Mouse (Mus musculus) layer of hippocampus, postnatal 36 days (tissue): ENCODE data around the gene Arhgap33. TPM values are rescaled to one million over a fixed set of nuclear protein-coding genes. Genes with fewer than 3 reads are reported as not detected.
"Not testable (repeated sequence)": the region's sequence is repeated elsewhere in the genome, so short reads cannot be mapped to it uniquely, and the experiment has no call there.

Experiments used
- DNase-seq, 2 experiments: peaks; one replicate each; pipeline ENCODE4 v3.0.0; 2022
- total RNA-seq, 2 experiments: library from RNA; stranded (reverse); gene quantifications; 2 replicates each; pipeline ENCODE4 v1.2.3; 2021

Arhgap33 gene
- total RNA-seq, 2 experiments from 2014 or later, result 104 to 111 TPM

DNA sequence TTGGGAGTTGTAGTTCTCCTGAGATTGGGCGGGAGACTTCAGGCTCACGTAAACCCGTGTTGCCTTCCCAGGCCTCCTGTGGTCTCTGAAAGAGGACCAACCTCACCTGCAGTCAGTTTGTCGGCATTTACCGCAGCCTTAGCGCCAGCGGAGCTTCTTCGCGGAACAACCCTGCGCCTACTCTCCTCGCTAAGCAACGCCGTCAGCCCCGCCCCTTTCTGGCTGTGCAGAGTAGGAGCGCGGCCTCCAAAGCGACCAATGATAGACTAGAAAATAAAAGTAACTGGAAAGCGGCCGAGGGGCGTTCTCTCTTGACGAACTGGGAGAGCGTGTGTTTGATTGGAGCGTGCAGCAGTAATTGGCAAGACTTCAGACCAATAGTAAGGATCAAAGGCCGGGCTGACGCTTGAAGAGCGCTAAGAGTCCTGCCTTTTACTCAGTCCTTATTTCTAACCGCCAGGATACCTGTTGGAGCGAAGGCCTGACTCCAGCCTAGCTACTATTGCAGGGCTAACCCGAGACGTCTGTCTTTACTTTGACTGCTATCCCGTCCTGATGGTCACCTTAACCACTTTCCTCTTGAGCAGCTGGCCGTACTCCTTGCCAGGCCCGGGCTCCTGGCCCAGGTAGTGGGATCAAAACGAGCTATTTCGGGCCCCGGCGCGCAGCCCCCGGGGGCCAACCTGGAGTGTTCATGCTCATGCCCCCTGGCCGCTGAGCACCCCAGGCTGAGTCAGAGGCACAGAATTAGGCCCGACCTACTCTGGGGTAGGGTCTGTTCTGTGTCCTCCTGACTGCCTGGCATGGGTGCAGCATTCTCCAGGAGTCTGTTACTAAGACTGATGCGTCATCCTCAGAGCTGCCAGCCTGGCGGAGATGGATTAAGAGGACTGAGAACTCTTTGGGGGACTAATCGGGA is 17.5 kb upstream of the Arhgap33 start, which contains the start of the genes Hspb6 and Proser3:
TSS of gene Hspb6 (plus strand) at position 77 of the 919 bp plus-strand sequence.
TSS of gene Proser3 (minus strand) at position 198 of the 919 bp plus-strand sequence.
- peak; percentile 95 for DNase-seq

DNA sequence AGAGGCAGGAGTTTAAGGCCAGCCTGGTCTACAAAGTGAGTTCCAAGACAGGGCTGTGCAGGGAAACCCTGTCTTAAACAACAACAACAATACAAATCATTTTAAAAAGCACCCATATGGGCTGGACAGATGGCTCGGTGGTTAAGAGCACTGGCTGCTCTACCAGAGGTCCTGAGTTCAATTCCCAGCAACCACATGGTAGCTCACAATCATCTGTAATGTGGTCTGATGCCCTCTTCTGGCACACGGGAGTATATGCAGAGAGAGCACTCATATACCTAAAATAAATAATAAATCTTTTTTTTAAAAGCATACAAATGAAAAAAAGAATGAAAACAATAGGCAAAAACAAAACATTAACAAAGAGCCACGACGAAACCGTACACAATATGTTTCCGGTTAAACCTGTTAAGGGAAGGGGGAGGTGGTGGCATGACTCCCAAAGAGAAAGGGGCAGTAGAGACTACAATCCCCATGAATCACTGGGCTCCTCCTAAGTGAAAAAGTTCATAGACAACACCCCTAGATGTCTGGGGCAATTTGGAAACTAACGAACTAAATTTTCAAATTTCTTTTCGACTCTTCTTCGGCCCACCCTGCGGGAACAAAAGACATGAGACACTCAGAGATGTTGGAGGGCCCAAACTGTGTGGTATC is 16.7 kb upstream of the Arhgap33 start:
- DNase-seq, result peak in 1 of 2 experiments; percentile 29

DNA sequence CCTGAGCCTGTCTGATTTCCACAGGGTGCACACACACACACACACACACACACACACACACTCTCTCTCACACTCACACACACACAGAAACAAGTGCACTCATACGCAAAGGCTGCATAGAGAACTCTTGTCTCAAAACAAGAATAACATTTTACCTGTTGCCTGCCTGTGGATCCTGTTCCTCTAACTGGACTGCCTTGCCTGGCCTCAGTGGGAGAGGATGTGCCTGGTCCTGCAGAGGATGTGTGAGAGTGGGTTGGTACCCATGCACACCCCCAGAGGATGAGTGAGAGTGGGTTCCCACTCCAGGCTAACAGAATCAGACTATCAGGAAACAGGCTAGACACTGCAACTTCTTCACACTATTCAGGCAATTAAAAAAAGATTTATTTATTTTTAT is 15.7 kb upstream of the Arhgap33 start:
- no peak for DNase-seq

- no peak for DNase-seq
Observed at GRCm38 (mm10) chr7:30549880-30550279, 15.0 kb upstream of the Arhgap33 start.

DNA sequence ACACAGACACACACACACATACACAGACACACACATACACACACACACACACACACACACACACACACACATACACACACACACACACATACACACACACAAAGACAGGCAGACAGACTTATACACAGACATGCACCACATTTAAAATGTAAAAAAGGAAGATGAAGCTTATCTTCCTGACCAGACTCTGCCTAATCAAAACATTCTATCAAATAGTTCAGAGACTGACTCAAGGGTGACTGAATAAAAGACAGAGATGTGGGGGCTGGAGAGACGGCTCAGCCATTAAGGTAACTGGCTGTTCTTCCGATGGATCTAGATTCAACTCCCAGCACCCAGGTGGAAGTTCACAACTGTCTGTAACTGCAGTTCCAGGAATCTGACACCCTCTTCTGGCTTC is 9.5 kb upstream of the Arhgap33 start:
- no peak for DNase-seq

- DNase-seq, result no peak
Observed at GRCm38 (mm10) chr7:30540572-30540971, 5.7 kb upstream of the Arhgap33 start.

- DNase-seq, result no peak
Observed at GRCm38 (mm10) chr7:30533941-30534632, 773 bp downstream of the Arhgap33 start.

DNA sequence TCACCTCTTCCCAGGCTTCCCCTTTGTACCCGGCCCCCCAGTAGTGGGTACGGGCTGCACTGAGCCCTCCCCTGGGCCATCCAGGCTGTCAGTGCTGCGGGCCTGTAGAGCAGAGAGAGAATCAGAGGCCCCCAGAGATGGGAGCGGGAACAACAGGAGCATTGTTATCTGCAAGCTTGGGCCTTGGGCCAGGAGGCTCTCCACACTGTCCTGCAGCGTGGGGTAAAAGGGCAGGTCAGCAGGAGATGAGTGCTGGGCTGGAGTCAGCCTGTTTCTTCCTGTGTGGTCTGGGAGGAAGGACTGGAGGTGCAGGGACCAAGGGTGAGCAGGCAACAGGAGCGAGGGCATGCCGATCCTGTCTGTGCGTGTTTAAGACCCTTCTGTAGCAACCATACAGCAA is 1.9 kb downstream of the Arhgap33 start:
- DNase-seq, result peak in 1 of 2 experiments; percentile 33

GRCm38 (mm10) chr7:30531291-30531815 is 3.5 kb downstream of the Arhgap33 start:
- DNase-seq, result no peak

DNA sequence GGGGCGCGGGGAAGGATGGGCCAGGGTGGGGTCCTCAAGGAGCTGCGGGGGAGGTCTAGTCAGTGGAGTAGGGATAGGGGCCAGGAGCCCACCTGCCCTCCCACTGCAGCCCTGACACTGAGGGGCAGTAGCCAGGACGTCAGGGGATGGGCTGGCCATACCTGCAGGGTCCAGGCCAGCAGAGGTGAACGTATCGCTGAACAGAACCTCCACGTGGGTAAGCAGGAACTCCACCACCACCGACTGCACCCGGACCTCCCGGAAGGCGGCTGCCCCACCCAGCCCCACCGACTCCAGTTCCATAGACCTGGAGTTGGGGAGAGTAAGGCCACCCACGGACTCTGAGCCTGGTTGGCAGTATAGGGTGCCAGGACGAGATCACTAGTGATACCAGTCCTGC is 7.9 kb downstream of the Arhgap33 start:
- DNase-seq, result no peak

- DNase-seq, result no peak
Observed at GRCm38 (mm10) chr7:30526399-30526798, 8.5 kb downstream of the Arhgap33 start.

DNA sequence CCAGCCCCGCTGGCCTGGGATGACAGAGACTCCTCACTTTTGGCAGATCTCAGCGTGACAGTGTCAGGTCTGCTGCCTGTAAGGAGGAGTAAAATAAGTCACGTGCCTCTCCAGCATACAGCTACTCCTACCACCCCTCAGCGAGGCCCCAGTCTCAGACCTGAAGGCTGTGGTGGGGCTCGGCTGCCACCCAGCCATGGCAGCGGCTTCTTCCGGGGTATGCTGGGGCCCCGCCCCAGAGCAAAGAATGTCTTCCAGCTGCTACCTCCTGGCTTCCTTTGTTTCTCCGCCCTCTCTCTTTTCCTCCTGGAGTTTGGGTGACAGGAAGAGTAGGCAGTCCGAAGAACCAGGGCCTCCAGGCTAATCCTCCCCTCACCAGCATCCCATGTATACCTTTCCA is 8.9 kb downstream of the Arhgap33 start:
- no peak for DNase-seq

GRCm38 (mm10) chr7:30524487-30524886 is 10.4 kb downstream of the Arhgap33 start:
- no peak for DNase-seq

DNA sequence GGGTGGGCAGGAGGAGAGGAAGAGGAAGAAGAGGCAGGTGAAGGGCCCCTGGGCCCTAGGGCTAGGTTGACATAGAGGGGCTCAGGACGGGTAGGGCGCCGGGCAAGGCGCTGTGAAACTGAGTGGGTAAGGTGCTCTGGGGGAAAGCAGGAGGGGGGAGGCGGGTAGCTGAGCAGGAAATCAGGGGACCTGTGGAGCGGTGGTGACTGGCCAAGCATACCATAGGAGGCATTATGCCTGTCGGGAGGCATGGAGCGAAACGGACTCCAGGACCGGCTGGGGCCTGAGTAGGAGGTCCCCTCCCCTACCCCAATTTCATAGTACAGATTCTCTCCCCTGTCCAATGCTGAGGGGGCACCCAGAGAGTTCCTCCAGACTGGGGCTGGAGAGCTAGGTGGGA is 12.0 kb downstream of the Arhgap33 start:
- DNase-seq, result no peak

DNA sequence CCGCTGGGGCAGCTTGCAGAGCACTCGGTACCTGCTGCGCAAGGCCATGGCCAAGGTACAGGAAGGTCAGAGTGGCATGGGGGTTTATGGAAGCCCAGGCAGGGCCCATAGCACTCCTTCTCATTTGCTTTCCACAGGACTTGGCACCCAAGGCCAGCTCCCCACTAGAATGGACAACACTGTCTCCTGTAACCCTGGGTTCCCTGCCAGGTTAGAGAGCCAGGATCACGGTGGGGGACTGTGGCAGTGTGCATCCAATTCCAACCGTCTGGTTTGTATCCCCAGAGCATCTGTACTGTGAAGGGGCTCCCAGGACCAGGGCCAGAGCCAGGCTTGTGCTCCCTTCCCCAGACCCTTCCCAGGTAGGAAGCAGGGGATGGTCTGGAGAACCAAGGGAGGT is 14.0 kb downstream of the Arhgap33 start:
- no peak for DNase-seq

- no peak for DNase-seq
Observed at GRCm38 (mm10) chr7:30520396-30520795, 14.5 kb downstream of the Arhgap33 start.

GRCm38 (mm10) chr7:30518325-30518724 is 16.5 kb downstream of the Arhgap33 start:
- DNase-seq, result no peak

DNA sequence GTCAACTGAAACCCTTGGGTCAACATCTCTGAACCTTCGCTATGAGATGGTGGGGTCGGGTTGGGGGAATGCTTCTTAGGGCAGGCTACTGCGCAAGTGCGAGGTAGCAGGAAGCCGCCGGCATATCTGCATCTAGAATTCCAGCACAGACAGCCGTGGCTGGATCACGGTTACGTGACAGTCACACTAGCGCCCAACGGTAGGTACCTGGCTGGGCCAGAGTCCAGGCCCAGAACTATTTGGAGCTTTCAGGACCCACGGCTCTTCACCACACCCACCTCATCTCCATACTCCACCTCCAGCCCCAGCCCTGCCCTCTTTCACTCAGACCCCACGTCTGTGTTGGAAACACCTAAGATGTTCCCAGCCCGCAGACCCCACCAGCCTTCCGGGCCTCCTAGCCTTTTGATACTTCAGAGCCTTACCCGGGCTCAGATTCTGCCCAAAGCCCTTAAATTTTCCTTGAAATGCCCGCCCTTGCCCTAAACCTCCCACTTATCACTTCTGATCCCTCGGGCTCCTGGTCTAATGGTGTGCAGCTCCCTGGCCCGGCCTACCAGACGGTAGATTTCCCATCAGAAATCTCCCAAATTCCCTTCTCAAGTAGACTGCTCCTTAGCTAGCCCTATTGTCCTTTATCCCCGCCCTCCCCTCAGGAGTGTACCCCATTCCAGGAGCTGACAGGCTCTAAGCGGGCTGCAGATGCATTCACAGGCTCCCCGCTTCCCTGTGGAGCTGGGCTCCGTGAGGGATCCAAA is 19.7 kb downstream of the Arhgap33 start:
- no peak for DNase-seq

- no peak for DNase-seq
Observed at GRCm38 (mm10) chr7:30508061-30508460, 26.8 kb downstream of the Arhgap33 start.

GRCm38 (mm10) chr7:30501159-30501558 is 33.7 kb downstream of the Arhgap33 start:
- not testable (repeated sequence) for DNase-seq

GRCm38 (mm10) chr7:30495506-30496042 is 39.3 kb downstream of the Arhgap33 start:
- not testable (repeated sequence) for DNase-seq
